Mouse (Mus musculus): ENCODE measurements around the gene C2. TPM values are rescaled to one million over a fixed set of nuclear protein-coding genes. Genes with fewer than 3 reads are reported as not detected.

C2 gene
- polyA plus RNA-seq, 1 experiment: 0.43 TPM

GRCm38 (mm10) chr17:34928841-34929240 lies 30.8 kb upstream of the C2 start:
- H3K36me3 ChIP-seq (ENCODE audit: control insufficient read depth, insufficient read depth): no peaks in the 10 kb centered on the region
- H3K79me2 ChIP-seq (ENCODE audit: control insufficient read depth, insufficient read depth): no peaks in the 10 kb centered on the region
- no peaks in the 10 kb centered on the region for H3K27me3 ChIP-seq (ENCODE audit: control insufficient read depth, insufficient read depth, insufficient read length)
- H3K4me2 ChIP-seq (ENCODE audit: low read depth): no peak overlapping the region
- no peak overlapping the region for H3K4me3 ChIP-seq
- TF ChIP-seq MYOG (IDR thresholded peaks at IDR 0.05; ENCODE audit: control insufficient read depth in 1 of 3, insufficient read depth in 1 of 3, insufficient read length in 2 of 3, low read depth in 2 of 3) (no peak), POLR2AphosphoS2 (IDR thresholded peaks at IDR 0.05; ENCODE audit: insufficient read length, low read depth) (no peak), MYOD1 (IDR thresholded peaks at IDR 0.05; ENCODE audit: control insufficient read depth in 1 of 3, insufficient read length in 2 of 3, low read depth in 2 of 3) (no peak), CEBPB (IDR thresholded peaks at IDR 0.05; ENCODE audit: insufficient read depth, poor library complexity, severe bottlenecking) (no peak), SRF (IDR thresholded peaks at IDR 0.05; ENCODE audit: control insufficient read depth, insufficient read length, low read depth) (no peak), REST (IDR thresholded peaks at IDR 0.05; ENCODE audit: insufficient read depth, insufficient read length) (no peak), MAX (IDR thresholded peaks at IDR 0.05; ENCODE audit: low read depth) (no peak), POLR2A (IDR thresholded peaks at IDR 0.05; ENCODE audit: insufficient read length, low read depth) (no peak), TCF12 (IDR thresholded peaks at IDR 0.05; ENCODE audit: insufficient read depth, poor library complexity, severe bottlenecking) (no peak), TCF3 (IDR thresholded peaks at IDR 0.05; ENCODE audit: insufficient read length, low read depth) (no peak), E2F4 (IDR thresholded peaks at IDR 0.05; ENCODE audit: insufficient read depth) (no peak), USF1 (IDR thresholded peaks at IDR 0.05; ENCODE audit: low read depth) (no peak)
- no peak overlapping the region for H3ac ChIP-seq (ENCODE audit: control insufficient read depth, insufficient read length)

- Histone ChIP-seq H3K36me3 (ENCODE audit: control insufficient read depth, insufficient read depth) (no peaks in the 10 kb centered on the region), H3K4me3 (no peak overlapping the region), H3K27me3 (ENCODE audit: control insufficient read depth, insufficient read depth, insufficient read length) (no peaks in the 10 kb centered on the region), H3ac (ENCODE audit: control insufficient read depth, insufficient read length) (no peak overlapping the region), H3K79me2 (ENCODE audit: control insufficient read depth, insufficient read depth) (no peaks in the 10 kb centered on the region), H3K4me2 (ENCODE audit: low read depth) (no peak overlapping the region)
- no peak for TF ChIP-seq POLR2A (IDR thresholded peaks at IDR 0.05; ENCODE audit: insufficient read length, low read depth)
- no peak for TF ChIP-seq REST (IDR thresholded peaks at IDR 0.05; ENCODE audit: insufficient read depth, insufficient read length)
- TF ChIP-seq USF1 (IDR thresholded peaks at IDR 0.05; ENCODE audit: low read depth): no peak
- no peak for TF ChIP-seq TCF12 (IDR thresholded peaks at IDR 0.05; ENCODE audit: insufficient read depth, poor library complexity, severe bottlenecking)
- no peak for TF ChIP-seq TCF3 (IDR thresholded peaks at IDR 0.05; ENCODE audit: insufficient read length, low read depth)
- TF ChIP-seq MYOD1 (IDR thresholded peaks at IDR 0.05; ENCODE audit: control insufficient read depth in 1 of 3, insufficient read length in 2 of 3, low read depth in 2 of 3): no peak
- TF ChIP-seq E2F4 (IDR thresholded peaks at IDR 0.05; ENCODE audit: insufficient read depth): no peak
- TF ChIP-seq MAX (IDR thresholded peaks at IDR 0.05; ENCODE audit: low read depth): no peak
- no peak for TF ChIP-seq MYOG (IDR thresholded peaks at IDR 0.05; ENCODE audit: control insufficient read depth in 1 of 3, insufficient read depth in 1 of 3, insufficient read length in 2 of 3, low read depth in 2 of 3)
- TF ChIP-seq POLR2AphosphoS2 (IDR thresholded peaks at IDR 0.05; ENCODE audit: insufficient read length, low read depth): no peak
- TF ChIP-seq CEBPB (IDR thresholded peaks at IDR 0.05; ENCODE audit: insufficient read depth, poor library complexity, severe bottlenecking): no peak
- no peak for TF ChIP-seq SRF (IDR thresholded peaks at IDR 0.05; ENCODE audit: control insufficient read depth, insufficient read length, low read depth)
These were observed 29.4 kb upstream of the C2 start for GRCm38 (mm10) chr17:34927306-34928019.

- TF ChIP-seq TCF12 (IDR thresholded peaks at IDR 0.05; ENCODE audit: insufficient read depth, poor library complexity, severe bottlenecking): no peak
- TF ChIP-seq MYOG (IDR thresholded peaks at IDR 0.05; ENCODE audit: control insufficient read depth in 1 of 3, insufficient read depth in 1 of 3, insufficient read length in 2 of 3, low read depth in 2 of 3): no peak
- no peak for TF ChIP-seq POLR2AphosphoS2 (IDR thresholded peaks at IDR 0.05; ENCODE audit: insufficient read length, low read depth)
- no peak for TF ChIP-seq MAX (IDR thresholded peaks at IDR 0.05; ENCODE audit: low read depth)
- no peak for TF ChIP-seq REST (IDR thresholded peaks at IDR 0.05; ENCODE audit: insufficient read depth, insufficient read length)
- no peak for TF ChIP-seq CEBPB (IDR thresholded peaks at IDR 0.05; ENCODE audit: insufficient read depth, poor library complexity, severe bottlenecking)
- no peak for TF ChIP-seq E2F4 (IDR thresholded peaks at IDR 0.05; ENCODE audit: insufficient read depth)
- TF ChIP-seq MYOD1 (IDR thresholded peaks at IDR 0.05; ENCODE audit: control insufficient read depth in 1 of 3, insufficient read length in 2 of 3, low read depth in 2 of 3): no peak
- TF ChIP-seq USF1 (IDR thresholded peaks at IDR 0.05; ENCODE audit: low read depth): no peak
- no peak for TF ChIP-seq POLR2A (IDR thresholded peaks at IDR 0.05; ENCODE audit: insufficient read length, low read depth)
- TF ChIP-seq TCF3 (IDR thresholded peaks at IDR 0.05; ENCODE audit: insufficient read length, low read depth): no peak
- no peak for TF ChIP-seq SRF (IDR thresholded peaks at IDR 0.05; ENCODE audit: control insufficient read depth, insufficient read length, low read depth)
- Histone ChIP-seq H3ac (ENCODE audit: control insufficient read depth, insufficient read length) (no peak overlapping the region), H3K36me3 (ENCODE audit: control insufficient read depth, insufficient read depth) (no peaks in the 10 kb centered on the region), H3K27me3 (ENCODE audit: control insufficient read depth, insufficient read depth, insufficient read length) (no peaks in the 10 kb centered on the region), H3K4me2 (ENCODE audit: low read depth) (no peak overlapping the region), H3K4me3 (no peak overlapping the region), H3K79me2 (ENCODE audit: control insufficient read depth, insufficient read depth) (no peaks in the 10 kb centered on the region)
These were observed 26.2 kb upstream of the C2 start for GRCm38 (mm10) chr17:34924258-34924657.

GRCm38 (mm10) chr17:34922939-34923338 lies 24.9 kb upstream of the C2 start:
- Histone ChIP-seq H3K36me3 (ENCODE audit: control insufficient read depth, insufficient read depth) (no peaks in the 10 kb centered on the region), H3K4me2 (ENCODE audit: low read depth) (no peak overlapping the region), H3K4me3 (no peak overlapping the region), H3K27me3 (ENCODE audit: control insufficient read depth, insufficient read depth, insufficient read length) (no peaks in the 10 kb centered on the region), H3ac (ENCODE audit: control insufficient read depth, insufficient read length) (no peak overlapping the region), H3K79me2 (ENCODE audit: control insufficient read depth, insufficient read depth) (no peaks in the 10 kb centered on the region)
- TF ChIP-seq POLR2AphosphoS2 (IDR thresholded peaks at IDR 0.05; ENCODE audit: insufficient read length, low read depth) (no peak), TCF3 (IDR thresholded peaks at IDR 0.05; ENCODE audit: insufficient read length, low read depth) (no peak), REST (IDR thresholded peaks at IDR 0.05; ENCODE audit: insufficient read depth, insufficient read length) (no peak), MYOD1 (IDR thresholded peaks at IDR 0.05; ENCODE audit: control insufficient read depth in 1 of 3, insufficient read length in 2 of 3, low read depth in 2 of 3) (no peak), USF1 (IDR thresholded peaks at IDR 0.05; ENCODE audit: low read depth) (no peak)

Data from myocyte (in vitro differentiated cells).